Mouse (Mus musculus): ENCODE results near the gene Adarb2.
A peak's percentile ranks its signal among the peaks of the same experiment; 100 is the strongest.

Adarb2 gene

DNA sequence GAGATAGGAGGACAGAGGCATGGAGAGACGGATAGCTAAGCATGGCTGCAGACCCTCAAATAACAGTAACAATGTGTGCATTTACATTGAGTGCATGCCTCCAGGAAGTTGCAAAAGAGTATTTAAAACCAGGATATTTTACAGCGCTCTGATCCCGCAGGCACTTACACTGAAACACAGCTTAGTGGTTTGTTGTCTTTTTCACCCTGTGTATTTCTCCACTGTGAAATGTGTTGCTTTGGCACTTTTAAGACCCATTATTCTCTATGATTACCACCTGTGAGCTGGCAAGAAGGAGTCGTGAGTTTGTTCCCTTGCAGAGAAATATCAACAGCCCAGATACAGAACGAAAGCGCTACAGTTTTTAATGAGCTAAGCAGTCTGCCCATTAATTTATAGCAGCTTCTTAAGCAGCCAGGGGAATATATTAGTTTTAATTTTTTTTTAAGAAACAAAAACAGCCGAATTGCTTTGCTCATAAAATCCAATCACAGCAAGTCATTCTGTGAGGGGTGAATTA is 167.3 kb downstream of the Adarb2 start:
- no peak for DNase-seq (ENCODE audit: low spot score)

DNA sequence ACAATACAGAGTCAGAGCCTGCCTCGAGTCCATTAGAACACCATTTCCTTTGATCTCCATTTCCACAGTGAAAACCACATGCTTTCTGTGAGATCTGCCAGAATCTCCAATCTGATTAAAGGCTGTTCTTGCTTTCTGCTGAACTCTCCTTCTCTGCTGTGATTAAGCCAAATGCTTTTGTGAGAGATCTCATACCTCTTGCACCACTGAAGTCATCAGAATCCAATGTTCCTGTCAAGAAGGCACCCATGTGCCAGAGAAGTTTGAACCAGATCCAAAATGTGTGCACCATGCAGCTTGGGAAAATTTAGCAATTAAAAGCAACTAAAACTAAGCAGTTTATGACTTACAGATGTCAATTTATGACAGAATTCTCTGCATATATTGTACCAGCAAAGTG is 185.9 kb downstream of the Adarb2 start:
- DNase-seq (ENCODE audit: low spot score) = peak; percentile 35

DNA sequence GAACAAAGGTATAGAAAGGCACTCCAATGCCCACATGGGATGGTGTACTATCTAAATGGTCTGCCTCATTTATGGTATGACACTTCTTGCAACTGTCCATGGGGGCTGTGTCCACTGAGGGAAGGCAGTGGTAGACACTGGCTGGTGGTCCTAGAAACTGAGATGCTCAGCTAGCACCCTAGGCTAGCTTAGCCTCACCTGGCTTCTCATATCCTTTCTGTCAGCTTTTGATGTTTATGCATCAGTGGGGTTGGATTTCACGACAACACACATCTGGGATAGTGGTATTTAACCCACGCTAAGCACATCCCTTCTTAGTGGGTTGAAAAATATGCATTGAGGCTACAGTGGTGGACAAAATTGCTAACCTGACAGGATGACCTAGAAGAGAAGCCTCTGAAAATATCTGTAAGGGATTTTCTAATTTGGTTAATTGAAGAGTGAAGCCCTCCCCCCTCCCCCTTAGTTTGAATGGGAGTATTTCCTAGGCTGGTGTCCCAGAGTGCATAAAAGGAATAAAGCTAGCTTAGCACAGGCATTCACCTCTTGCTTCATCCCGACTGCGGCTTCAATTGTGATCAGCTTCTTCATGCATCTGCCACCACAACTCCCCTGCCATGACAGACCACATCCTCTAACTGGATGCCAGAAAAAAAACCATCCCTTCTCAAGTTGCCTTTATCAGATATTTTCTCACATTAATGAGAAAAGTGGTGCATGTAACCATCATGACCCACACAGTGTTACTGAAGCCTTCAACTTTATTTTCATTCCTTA is 197.8 kb downstream of the Adarb2 start:
- no peak for DNase-seq (ENCODE audit: low spot score)

DNA sequence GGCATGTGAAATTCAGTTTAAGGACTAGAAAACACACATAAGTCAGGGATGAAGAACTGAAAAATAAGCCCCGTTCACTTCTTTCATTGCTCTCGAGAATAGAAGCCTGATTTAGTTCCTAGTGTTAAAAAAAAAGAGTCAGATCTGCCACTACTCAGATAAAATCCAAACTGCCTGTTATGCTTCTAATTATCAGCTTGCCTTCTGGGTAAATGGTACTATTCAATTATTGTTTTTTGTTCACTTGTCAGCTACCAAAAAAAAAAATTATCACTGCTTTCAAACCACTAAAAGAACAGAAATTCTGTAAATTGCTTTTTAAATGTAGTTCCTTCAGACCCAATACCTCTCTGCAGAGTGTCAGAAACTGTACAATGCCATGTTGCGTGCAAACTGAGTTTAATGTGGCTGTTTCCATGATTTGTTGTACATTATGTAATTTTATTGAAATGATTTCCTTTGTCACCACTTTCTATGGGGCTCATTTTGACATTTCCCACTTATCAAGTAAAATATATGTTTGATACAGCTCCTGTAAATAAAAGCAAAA is 199.7 kb downstream of the Adarb2 start:
- DNase-seq (ENCODE audit: low spot score) = no peak

- peak; percentile 78 for DNase-seq (ENCODE audit: low spot score)
These were observed 203.4 kb downstream of the Adarb2 start for GRCm38 (mm10) chr13:8406020-8406419.

GRCm38 (mm10) chr13:8410353-8411318 is 208.0 kb downstream of the Adarb2 start:
- DNase-seq (ENCODE audit: low spot score) = no peak

GRCm38 (mm10) chr13:8424019-8424719 is 221.5 kb downstream of the Adarb2 start:
- no peak for DNase-seq (ENCODE audit: low spot score)

- DNase-seq (ENCODE audit: low spot score) = no peak
These were observed 236.6 kb downstream of the Adarb2 start for GRCm38 (mm10) chr13:8439188-8439835.

GRCm38 (mm10) chr13:8445415-8445814 is 242.7 kb downstream of the Adarb2 start:
- no peak for DNase-seq (ENCODE audit: low spot score)

DNA sequence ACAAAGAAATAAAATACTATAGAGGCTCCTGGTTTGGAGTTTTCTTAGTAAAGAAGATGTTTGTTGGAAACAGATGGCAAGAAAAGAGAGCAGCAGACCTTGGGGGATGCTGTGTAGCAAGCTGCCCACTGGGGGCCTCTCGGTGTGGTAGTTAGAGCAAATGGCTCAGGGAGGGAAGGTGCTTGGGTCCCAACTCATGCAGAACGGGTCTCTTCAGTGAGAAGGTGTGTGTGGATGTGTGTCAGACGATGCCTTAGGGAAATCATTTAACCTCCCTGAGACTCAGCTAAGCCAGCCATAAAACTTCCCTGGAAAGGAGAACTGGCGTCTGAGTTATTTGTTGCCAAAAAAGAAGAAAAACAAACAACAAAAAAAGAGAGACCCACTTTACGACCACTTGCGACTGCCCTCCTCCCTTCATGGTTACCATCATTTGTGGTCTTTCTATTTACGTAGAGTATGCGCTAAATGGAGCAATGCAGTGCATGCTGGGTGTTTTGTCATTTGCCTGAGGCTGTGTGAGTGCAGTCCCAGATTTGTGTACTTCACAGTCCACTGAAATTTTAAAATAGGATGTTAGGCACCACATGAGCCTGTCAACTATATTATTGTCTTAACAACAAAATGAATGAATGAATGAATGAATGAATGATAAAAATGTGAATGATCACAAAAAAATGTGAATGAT is 245.7 kb downstream of the Adarb2 start:
- no peak for DNase-seq (ENCODE audit: low spot score)

GRCm38 (mm10) chr13:8451581-8451980 is 248.9 kb downstream of the Adarb2 start:
- no peak for DNase-seq (ENCODE audit: low spot score)

DNA sequence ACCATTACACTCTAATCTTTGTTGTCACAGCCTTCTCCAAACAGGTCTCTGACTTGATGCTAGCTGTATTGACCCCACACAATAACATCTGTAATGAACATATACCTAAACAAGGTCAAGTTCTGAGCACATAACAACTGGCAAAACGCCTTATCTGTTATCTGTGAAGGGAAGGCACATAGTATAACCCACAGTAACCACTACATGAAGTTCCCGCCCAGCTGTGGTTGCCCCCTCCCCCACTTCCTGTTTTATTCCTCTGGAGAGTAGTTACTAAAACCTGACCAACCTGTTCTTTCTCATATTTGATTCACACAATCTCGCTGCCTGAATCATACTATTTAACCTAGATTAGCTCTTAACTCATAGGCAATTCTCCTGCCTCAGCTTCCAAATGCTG is 254.2 kb downstream of the Adarb2 start:
- no peak for DNase-seq (ENCODE audit: low spot score)

DNA sequence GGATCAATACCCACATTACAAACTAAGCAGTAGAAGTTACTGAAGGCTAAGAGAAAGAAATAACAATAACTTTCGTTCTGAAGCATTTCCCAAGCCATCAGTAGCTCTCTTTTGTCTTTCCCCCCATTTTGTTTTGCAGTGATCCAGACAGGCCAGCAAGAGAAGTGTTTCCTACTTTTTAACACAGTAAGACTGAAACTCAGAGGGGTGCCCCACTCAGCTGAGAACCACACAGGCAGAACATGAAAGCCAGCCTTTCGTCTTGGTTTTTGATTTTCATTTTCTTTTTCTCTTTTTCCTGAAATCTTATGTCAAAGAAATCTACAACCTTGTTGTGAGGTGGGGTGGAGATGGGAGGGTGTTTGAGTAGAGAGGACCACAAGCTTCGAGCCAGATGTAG is 255.2 kb downstream of the Adarb2 start:
- DNase-seq (ENCODE audit: low spot score) = no peak

DNA sequence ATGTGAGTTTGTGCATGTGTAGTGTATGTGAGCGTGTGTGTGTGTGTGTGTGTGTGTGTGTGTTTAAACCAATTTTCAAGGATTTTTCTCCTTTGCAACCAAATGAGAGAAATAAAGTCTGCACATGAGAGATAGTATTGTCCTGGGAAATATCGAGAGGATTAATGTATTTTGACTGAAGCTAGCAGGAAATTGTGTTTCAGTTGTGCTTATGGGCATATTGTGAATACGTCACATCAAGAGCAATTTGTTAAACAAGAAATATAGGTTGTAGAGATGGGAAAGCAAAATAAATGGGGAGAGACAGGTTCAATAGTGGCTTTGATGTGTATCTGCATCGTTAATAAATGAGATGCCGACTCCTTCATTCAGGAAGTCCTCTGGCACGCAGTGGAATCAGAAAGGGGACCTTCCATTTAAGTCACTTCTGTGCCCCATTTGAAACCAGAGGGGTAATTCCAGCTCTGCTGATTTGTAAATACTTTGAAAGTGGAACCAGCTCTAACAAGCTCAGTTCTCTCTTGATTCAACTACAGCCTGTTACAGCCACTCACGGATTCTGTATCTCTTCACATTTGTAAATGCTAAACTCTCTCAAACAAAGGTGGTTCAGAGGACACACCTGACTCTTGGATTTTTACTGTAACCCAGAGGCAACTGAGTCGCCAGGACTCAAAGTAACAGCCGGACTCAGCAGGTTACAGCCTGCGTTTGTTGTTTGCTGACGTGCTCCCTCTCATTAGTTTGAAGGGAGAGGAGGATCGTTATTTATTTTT is 265.1 kb downstream of the Adarb2 start:
- no peak for DNase-seq (ENCODE audit: low spot score)

GRCm38 (mm10) chr13:8476237-8476636 is 273.6 kb downstream of the Adarb2 start:
- no peak for DNase-seq (ENCODE audit: low spot score)

DNA sequence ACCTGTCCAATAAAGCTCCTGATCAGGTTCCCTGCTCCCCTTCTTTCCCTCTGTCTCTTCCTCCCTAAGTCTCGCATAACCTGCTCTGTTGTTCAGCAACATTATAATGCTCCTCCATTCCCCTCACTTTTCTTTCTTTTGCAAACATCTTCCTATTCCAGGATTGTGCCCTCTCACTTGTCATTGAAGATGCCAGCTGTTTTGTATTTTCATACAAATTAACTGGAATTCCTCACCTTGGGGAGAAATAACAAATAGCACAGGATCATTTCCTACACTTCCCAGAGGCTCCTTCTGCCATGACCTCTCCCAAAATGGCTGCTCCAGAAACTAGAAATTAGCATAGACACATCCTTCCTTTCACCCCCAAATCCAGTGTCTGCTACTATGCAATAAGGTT is 276.1 kb downstream of the Adarb2 start:
- DNase-seq (ENCODE audit: low spot score) = no peak

DNA sequence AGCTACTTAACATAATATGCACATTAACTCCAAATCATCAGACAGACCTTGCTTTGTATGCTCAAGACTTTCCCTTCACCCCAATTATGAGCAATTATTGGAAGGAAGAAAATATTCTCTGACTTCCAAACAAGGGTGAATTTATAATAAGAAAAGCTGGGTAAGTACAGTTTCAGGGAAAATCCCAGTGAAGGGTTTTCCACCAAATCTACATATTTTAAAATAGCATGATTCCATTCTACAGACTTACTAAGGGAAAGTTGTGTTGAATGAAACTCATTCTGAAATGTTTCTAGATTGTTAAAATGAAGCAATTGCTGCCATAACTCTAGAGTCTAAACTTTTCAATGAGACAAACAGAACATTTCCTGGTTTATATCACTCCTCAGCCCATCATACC is 277.3 kb downstream of the Adarb2 start:
- DNase-seq (ENCODE audit: low spot score) = no peak

GRCm38 (mm10) chr13:8481347-8481746 is 278.7 kb downstream of the Adarb2 start:
- DNase-seq (ENCODE audit: low spot score) = no peak

DNA sequence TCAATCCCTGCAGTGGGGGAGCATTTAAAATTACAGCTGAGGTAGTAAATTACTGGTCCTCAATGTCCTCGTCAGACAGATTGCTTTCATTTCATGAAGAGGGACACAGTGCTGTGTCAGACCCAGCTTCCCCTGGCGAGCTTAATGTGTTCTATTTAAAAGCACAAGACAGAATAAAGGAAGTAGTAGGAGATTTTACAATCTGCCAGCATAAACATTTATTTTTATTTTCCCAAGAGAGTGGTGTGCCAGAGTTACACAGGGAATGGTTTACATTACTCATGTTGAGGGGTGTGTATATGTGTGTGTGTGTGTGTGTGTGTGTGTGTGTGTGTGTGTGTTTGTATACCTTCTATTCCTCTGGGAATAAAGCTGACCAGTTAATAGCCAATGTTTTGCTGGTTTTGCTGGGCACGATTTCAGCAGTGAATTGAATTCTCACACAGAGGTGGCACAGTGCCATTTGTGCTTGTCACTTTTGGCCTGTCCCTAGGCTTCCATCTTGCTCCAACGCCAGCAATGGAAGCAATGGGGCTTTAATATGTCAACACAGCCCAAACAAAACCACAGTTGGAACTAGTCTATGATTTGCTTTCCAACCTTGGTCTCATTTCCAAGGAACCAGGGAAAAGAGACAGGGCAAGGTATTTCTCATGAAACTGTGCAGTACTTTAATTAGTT is 282.1 kb downstream of the Adarb2 start:
- no peak for DNase-seq (ENCODE audit: low spot score)

Data from layer of hippocampus, adult 11-12 months (tissue).